Mouse (Mus musculus) gastrocnemius, adult 18-20 months (tissue): ENCODE measurements around the gene Ncaph2. TPM values are rescaled to one million over a fixed set of nuclear protein-coding genes. Genes with fewer than 3 reads are reported as not detected.

Experiments
- DNase-seq: peaks from one replicate; pipeline ENCODE4 v3.0.0; 2021; ENCODE audit warnings: low spot score
- total RNA-seq, 2 experiments: library from RNA; stranded (reverse); gene quantifications; 2 replicates each; pipeline ENCODE4 v1.2.3; 2021

Ncaph2 gene
- total RNA-seq, 2 experiments from 2014 or later, result 39.2 to 46.1 TPM

- no peak for DNase-seq
Measured at GRCm38 (mm10) chr15:89340136-89340535, 15.4 kb upstream of the Ncaph2 start.

- no peak for DNase-seq
Measured at GRCm38 (mm10) chr15:89341678-89342077, 13.8 kb upstream of the Ncaph2 start.

- DNase-seq, result no peak
Measured at GRCm38 (mm10) chr15:89343325-89343724, 12.2 kb upstream of the Ncaph2 start.

- no peak for DNase-seq
Measured at GRCm38 (mm10) chr15:89350447-89350846, 5.1 kb upstream of the Ncaph2 start.

GRCm38 (mm10) chr15:89351302-89351701 is 4.2 kb upstream of the Ncaph2 start:
- no peak for DNase-seq

GRCm38 (mm10) chr15:89352054-89352453 is 3.5 kb upstream of the Ncaph2 start:
- no peak for DNase-seq

GRCm38 (mm10) chr15:89352795-89353194 is 2.7 kb upstream of the Ncaph2 start:
- DNase-seq, result no peak

GRCm38 (mm10) chr15:89353837-89354236 is 1.7 kb upstream of the Ncaph2 start:
- DNase-seq, result no peak

- no peak for DNase-seq
Measured at GRCm38 (mm10) chr15:89354455-89354854, 1.1 kb upstream of the Ncaph2 start.

GRCm38 (mm10) chr15:89356372-89356771 is 853 bp downstream of the Ncaph2 start:
- no peak for DNase-seq

GRCm38 (mm10) chr15:89358784-89359183 is 3.3 kb downstream of the Ncaph2 start:
- no peak for DNase-seq

GRCm38 (mm10) chr15:89363051-89363450 is 7.5 kb downstream of the Ncaph2 start:
- DNase-seq, result no peak

GRCm38 (mm10) chr15:89365141-89365551 is 9.6 kb downstream of the Ncaph2 start:
- DNase-seq, result no peak

- no peak for DNase-seq
Measured at GRCm38 (mm10) chr15:89372068-89372467, 16.5 kb downstream of the Ncaph2 start.

- no peak for DNase-seq
Measured at GRCm38 (mm10) chr15:89372536-89372935, 17.0 kb downstream of the Ncaph2 start.

GRCm38 (mm10) chr15:89373027-89373761 is 17.7 kb downstream of the Ncaph2 start:
- peak; percentile 81 for DNase-seq

- peak; percentile 91 for DNase-seq
Measured at GRCm38 (mm10) chr15:89373762-89374248, 18.3 kb downstream of the Ncaph2 start, which contains the start of gene Sco2. Gene Sco2 (minus strand): TSS chr15:89373846.

- no peak for DNase-seq
Measured at GRCm38 (mm10) chr15:89374340-89374739, 18.8 kb downstream of the Ncaph2 start.

GRCm38 (mm10) chr15:89374801-89375534 is 19.4 kb downstream of the Ncaph2 start:
- no peak for DNase-seq

GRCm38 (mm10) chr15:89376040-89376439 is 20.5 kb downstream of the Ncaph2 start:
- DNase-seq, result no peak

- no peak for DNase-seq
Measured at GRCm38 (mm10) chr15:89376957-89377356, 21.4 kb downstream of the Ncaph2 start, which contains the start of gene Tymp. Gene Tymp (minus strand): TSS chr15:89377039.

- no peak for DNase-seq
Measured at GRCm38 (mm10) chr15:89377362-89377761, 21.8 kb downstream of the Ncaph2 start.
